Mouse (Mus musculus): ENCODE measurements around the gene 2010300C02Rik.

The 2010300C02Rik gene

DNA sequence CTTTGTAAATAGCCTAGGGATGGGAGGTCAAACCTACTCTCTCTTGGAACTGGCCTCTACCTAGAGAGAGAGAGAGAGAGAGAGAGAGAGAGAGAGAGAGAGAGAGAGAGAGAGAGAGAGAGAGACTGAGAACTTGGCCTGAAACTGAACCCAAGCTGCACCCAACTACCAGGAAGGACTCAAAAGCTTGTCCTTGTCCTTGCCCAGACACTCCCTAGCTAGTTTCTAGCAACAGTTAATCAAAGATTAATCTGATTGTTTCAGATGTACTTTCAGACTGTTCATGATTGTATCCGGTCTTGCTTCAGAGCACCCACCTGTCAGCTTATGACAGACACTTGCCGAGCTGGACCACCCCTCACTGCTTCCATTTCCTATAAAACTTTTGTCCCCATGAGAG lies 153.5 kb downstream of the 2010300C02Rik start:
- no peak for DNase-seq

DNA sequence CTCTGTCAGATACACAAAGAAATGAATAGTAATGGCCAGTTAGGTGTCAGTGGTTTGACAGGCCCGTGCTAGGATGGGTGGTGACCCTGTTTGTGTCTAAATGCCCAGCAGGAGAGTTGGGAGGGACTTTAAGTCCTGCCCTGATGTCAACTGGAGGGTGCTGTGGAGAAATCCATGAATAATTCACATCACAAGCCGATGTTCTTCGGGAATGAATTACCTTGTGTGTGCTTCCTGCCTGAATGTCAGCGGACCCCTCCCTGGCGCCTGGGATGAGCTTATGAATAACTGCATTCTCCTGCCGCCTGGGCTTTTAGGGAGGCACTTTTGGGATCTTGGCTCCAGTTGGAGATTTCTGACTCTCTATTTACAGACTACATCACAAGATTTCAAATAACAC lies 154.5 kb downstream of the 2010300C02Rik start:
- DNase-seq: peak in 1 of 2 experiments; percentile 16

DNA sequence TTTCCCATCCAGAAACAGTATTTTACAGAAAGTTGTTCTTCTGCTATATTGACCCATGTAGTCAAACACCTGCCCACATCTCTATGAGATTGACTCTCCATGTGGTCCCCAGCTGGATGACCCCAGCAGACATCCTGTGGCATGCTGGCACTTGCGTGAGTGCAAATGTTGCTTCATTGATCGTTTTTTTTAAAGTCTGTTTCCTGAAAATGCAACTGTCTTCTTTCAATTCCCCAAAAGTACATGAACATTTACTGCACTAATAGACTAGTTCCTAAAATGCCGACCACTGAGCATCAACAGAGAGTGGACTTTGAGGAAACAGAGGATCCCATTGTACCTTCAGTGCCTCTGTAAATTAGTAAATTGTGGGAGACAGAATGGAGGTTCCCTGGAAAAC lies 157.9 kb downstream of the 2010300C02Rik start:
- no peak for DNase-seq

Data from cerebellum, postnatal 10 days (tissue).